Comparison of ENCODE assay signal across 22 mouse cellular contexts in the genomic region with DNA sequence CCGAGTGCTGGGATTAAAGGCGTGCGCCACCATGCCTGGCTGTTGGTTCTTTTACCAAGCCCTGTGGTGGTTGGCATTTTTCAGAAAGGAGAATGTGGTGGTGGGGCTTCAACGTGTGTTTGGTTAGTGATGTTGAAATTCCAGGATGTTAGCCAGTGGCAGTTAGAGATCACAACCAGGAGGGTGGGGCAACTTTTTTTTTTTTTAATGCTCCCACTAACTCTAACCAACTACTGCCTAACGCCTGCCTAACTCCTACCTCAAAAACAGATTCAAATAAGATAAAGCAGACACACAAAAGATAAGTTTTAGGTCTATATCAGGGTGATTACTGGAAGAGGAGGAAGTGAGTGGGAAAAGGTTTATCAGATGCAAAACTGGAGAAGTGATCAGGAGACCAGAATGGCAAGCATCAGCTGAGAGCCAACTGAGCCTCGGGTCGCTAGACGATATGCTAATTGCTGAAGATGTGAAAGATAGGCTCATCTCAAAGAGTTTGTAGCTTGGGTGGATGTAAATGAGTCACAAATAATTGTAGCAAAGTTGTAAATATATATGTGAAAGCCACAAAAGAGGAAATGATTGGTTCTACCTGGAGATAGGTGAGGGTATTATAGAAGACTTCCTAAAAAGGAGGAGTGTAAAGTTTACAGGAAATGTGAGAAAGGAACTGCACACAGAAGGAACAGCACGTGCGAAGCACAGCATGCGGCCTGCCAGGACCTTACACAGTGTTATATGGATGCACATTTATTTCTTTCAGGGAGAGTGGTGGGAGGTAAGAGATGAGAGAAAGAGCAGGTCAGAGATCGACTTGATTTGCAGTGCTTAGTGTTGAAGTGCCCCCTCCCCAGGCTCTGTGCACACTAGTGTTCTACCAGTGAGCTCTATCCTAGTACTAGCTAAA. TPM values are rescaled to one million over a fixed set of nuclear protein-coding genes. Genes with fewer than 3 reads are reported as not detected.
"Had no signal": no experiment of that assay in that cellular context is flagged by ENCODE, and none has a peak within 500 bp of the region (broad histone marks: within the 10 kb centered on the region; RNA-seq: fewer than 3 reads in every experiment).

No protein-coding gene starts in this region.

- H3K9me3 ChIP-seq: intestine, embryonic 15.5 days; limb, embryonic 12.5 days; limb, embryonic 15.5 days; liver, embryonic 12.5 days; liver, embryonic 15.5 days; midbrain, embryonic 12.5 days; midbrain, embryonic 15.5 days; neural tube, embryonic 12.5 days; neural tube, embryonic 15.5 days; stomach, embryonic 15.5 days had no signal

- H3K4me3 ChIP-seq: intestine, embryonic 15.5 days; layer of hippocampus, adult 2 months; limb, embryonic 12.5 days; limb, embryonic 15.5 days; liver, embryonic 12.5 days; liver, embryonic 15.5 days; midbrain, embryonic 12.5 days; midbrain, embryonic 15.5 days; neural tube, embryonic 12.5 days; neural tube, embryonic 15.5 days; stomach, embryonic 15.5 days had no signal

- H3K4me1 ChIP-seq: intestine, embryonic 15.5 days; limb, embryonic 15.5 days; midbrain, embryonic 12.5 days; midbrain, embryonic 15.5 days; neural tube, embryonic 12.5 days; neural tube, embryonic 15.5 days; stomach, embryonic 15.5 days had no signal

- H3K36me3 ChIP-seq: intestine, embryonic 15.5 days; limb, embryonic 12.5 days; limb, embryonic 15.5 days; liver, embryonic 12.5 days; liver, embryonic 15.5 days; midbrain, embryonic 12.5 days; midbrain, embryonic 15.5 days; neural tube, embryonic 12.5 days; neural tube, embryonic 15.5 days; stomach, embryonic 15.5 days had no signal

- ATAC-seq: intestine, embryonic 15.5 days; liver, embryonic 12.5 days; midbrain, embryonic 15.5 days had no signal

- H3K27me3 ChIP-seq: intestine, embryonic 15.5 days; limb, embryonic 12.5 days; limb, embryonic 15.5 days; liver, embryonic 15.5 days; midbrain, embryonic 12.5 days; midbrain, embryonic 15.5 days; neural tube, embryonic 12.5 days; neural tube, embryonic 15.5 days; stomach, embryonic 15.5 days had no signal

- DNase-seq: kidney, adult 2 months; kidney, postnatal 25 days; layer of hippocampus, adult 9-11 months; left cerebral cortex, postnatal 4 days; lung, adult 2 months; lung, postnatal 14 days; right cerebral cortex, adult 18-20 months; right cerebral cortex, postnatal 14 days; right cerebral cortex, postnatal 4 days; thymus, postnatal 25 days had no signal

RNA-seq across cellular contexts. Expression of gene Homer2, which starts 25.1 kb away (rescaled TPM):
- polyA plus RNA-seq: macrophage had no signal
